Mouse (Mus musculus): ENCODE measurements at regions not wholly inside any gene's neighbourhood (a gene's known extent, or its start where the extent isn't known, plus 50 kb on each side); places are given as distances from the start of the nearest gene placed in this dataset.

DNA sequence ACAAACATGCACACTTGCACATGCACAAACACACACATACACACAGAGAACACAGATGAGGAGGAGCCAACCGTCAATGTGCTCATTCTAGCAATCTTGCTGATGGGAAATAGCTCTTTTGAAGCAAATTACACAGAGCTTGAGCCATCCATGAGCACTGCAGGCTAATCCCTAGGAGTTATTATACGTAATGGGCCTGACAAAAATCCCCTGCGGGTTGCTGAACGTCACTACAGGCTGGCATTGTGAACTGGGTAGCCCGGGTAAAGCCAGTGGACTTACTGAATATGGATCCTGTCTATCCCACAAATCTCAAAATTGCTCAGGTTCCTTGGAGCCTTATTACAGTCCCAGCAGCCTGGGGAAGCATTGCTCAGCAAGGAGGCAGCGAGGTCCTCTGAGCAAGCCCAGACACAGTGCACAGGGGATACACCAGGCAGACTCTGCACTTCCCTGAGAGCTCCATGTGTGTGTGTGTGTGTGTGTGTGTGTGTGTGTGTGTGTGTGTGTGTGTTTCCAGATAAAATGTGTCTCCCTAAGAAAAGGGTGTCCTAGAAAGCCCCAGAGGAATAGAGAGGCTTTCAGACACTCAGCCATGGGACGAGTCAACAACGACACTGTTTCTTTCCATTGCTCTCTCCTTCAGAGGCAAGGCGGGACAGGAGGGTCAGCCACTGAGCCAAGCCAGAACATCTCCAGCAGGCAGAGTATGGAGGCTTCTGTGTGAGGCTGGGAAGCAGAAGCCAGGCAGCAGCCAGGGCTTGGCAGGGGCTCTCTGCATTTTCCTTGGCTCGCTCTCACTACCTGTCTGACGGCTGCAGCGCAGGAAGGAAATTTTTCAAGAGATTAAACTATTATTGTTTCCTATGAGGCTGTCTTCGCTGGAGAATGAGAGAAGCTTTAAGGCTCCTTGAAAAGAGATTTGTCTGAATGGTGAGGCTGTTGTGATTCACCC lies 222.9 kb downstream of the Setd4 start:
- TF ChIP-seq CTCF (IDR thresholded peaks at IDR 0.05) (no peak), EP300 (IDR thresholded peaks at IDR 0.05) (no peak)

Data from lung, postnatal 0 days (tissue).